Mouse (Mus musculus) urinary bladder, postnatal 14 days (tissue): ENCODE results near the gene Slc5a9.
"Not testable (repeated sequence)": the region's sequence is repeated elsewhere in the genome, so short reads cannot be mapped to it uniquely, and the experiment has no call there.

Experiments
- DNase-seq: peaks from one replicate; pipeline ENCODE4 v3.0.0; 2021; ENCODE audit warnings: low spot score

Slc5a9 gene

GRCm38 (mm10) chr4:111902775-111903174, at the start of gene Slc5a9:
Gene Slc5a9 (minus strand): TSS chr4:111902918.
- peak; percentile 43 for DNase-seq

DNA sequence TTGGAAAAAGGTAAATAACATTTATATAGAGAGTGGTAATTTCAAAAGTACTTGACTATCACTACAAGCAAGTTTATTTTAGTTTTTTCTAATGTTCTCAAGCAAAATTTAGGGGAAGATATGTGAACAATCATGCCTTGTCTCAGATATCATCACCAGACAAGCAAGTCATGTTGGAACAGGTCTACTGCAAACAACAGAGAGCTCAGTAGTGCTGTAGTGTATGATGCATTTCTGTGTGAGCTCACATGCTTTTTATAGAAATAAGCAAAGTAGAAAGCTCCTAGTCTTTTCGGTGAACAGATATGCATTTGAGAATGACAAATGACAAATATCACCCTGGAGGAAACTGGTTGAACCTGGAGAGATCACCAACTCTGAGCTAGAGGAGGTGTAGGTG, 16.4 kb upstream of the Slc5a9 start, which contains the start of gene Skint8:
TSS of gene Skint8 (plus strand) at position 301 of the 400 bp plus-strand sequence.
- DNase-seq = no peak

DNA sequence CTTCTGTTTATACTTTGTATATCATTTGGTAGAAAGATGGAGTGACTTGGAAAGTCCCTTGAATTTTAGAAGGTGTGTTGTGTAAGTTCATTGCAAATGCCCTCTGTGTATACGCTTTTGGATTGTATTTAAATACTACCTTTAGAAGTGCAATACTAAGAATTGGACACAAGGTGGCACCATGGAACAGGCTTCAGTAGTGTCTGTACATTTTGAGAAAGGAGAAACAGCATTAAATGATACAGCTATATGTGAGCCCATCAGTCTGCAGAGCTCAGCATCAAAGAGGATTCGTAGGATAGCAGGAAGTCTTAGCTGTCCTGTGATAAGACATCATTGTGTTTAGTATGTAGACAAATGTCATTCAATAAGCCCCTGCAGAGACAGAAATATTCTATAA, 5.2 kb upstream of the Slc5a9 start:
- DNase-seq = no peak

DNA sequence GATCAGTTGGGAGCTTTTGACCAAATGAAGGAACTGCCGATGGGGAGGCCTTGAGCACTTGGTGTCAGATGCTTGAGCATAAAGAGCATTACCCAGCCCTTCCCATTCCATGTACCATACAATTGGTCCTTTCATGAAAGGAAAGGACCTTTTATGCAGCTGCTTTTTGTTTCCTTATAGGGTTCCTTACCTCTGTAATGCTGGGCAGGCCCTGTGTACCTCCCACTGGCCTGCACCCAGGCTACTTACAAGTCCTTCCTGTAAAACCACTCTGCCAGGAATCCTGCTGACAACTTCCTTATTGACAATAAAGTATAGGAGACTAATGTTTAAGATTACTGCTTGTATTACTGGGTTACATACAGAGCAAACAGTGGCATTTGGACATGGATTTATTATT, 1.2 kb downstream of the Slc5a9 start:
- peak; percentile 60 for DNase-seq

- not testable (repeated sequence) for DNase-seq
These were observed 2.2 kb downstream of the Slc5a9 start for GRCm38 (mm10) chr4:111900491-111900890.

GRCm38 (mm10) chr4:111898566-111898965, 4.2 kb downstream of the Slc5a9 start:
- peak; percentile 15 for DNase-seq

GRCm38 (mm10) chr4:111897755-111898154, 5.0 kb downstream of the Slc5a9 start:
- DNase-seq = peak; percentile 25

GRCm38 (mm10) chr4:111892138-111892537, 10.6 kb downstream of the Slc5a9 start:
- DNase-seq = no peak

DNA sequence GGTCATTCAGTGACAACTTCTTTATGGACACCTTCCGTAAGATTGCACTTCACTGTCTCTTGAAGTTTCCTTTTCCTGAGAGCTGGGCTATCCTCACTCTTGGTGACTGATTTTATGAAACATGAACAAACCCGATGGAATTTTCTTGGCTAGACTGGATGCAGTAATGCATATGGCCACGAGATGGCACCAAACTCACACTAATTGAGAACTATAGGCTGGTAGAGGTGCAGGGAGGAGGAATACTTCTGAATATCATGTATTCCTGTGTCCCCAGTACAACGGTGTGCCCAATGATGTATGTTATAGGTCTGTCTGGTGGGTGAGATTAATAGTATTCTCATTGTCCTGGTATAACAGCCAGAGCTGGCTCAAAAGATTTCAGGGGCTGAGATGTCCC, 16.1 kb downstream of the Slc5a9 start:
- peak; percentile 77 for DNase-seq

DNA sequence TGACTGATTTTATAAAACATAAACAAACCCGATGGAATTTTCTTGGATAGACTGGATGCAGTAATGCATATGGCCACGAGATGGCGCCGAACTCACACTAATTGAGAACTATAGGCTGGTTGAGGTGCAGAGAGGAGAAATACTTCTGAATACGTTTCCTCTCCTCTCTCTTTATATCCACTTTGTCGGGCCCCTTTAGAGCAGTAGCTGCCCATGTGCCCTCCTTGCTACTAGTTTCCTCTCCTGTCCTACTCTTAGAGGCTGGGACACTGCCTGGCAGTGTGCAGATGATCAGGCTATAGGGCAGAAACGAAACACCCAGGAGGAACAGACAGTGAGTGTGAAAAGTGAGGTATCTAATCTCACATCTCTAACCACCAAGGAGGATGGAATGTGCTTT, 16.7 kb downstream of the Slc5a9 start:
- DNase-seq = peak; percentile 72

- DNase-seq = no peak
These were observed 19.2 kb downstream of the Slc5a9 start for GRCm38 (mm10) chr4:111883543-111883942.

GRCm38 (mm10) chr4:111880112-111880875, 22.4 kb downstream of the Slc5a9 start:
- DNase-seq = peak; percentile 44

- DNase-seq = no peak
These were observed 34.8 kb downstream of the Slc5a9 start for GRCm38 (mm10) chr4:111867743-111868401.

GRCm38 (mm10) chr4:111866701-111867100, 36.0 kb downstream of the Slc5a9 start:
- no peak for DNase-seq

GRCm38 (mm10) chr4:111852626-111853025, 50.1 kb downstream of the Slc5a9 start:
- no peak for DNase-seq

DNA sequence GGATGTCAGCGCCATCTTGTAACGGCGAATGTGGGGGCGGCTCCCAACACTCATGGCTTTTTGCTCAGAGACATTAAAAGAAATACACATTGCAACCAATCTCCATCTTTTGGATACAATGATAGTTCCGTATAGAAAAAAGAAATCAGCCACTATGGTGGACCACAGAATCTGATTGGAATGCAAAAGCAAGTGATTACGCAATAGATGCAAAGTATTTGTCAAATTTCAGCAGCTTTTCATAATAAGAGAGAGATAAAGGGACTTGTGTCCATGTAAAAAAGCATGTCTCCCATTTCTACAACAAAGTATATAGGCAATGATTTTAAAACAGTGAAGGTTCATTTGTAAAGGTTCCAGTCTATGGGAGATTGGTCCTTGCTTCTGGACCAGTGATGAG, 63.8 kb downstream of the Slc5a9 start:
- DNase-seq = no peak
